Mouse (Mus musculus): Measurements from ENCODE around the gene Pkp3. TPM values are rescaled to one million over a fixed set of nuclear protein-coding genes. Genes with fewer than 3 reads are reported as not detected.

Gene Pkp3
- polyA plus RNA-seq, 1 experiment = not detected

GRCm38 (mm10) chr7:141092051-141092735 is 14.2 kb downstream of the Pkp3 start:
- H3K4me1 ChIP-seq (ENCODE audit: control insufficient read depth, insufficient read depth, low read length) = peaks cover 3% of the 10 kb centered on the region; the same call in 1 of the 2 replicates
- H3K4me3 ChIP-seq (ENCODE audit: insufficient read depth, low read length) = no peak overlapping the region
- H3K27ac ChIP-seq (ENCODE audit: insufficient read depth, low read depth, low read length) = no peak overlapping the region
- TF ChIP-seq POLR2A (IDR thresholded peaks at IDR 0.05; ENCODE audit: borderline replicate concordance, low read depth, low read length) (no peak), CTCF (IDR thresholded peaks at IDR 0.05; ENCODE audit: low read depth, low read length) (no peak)

DNA sequence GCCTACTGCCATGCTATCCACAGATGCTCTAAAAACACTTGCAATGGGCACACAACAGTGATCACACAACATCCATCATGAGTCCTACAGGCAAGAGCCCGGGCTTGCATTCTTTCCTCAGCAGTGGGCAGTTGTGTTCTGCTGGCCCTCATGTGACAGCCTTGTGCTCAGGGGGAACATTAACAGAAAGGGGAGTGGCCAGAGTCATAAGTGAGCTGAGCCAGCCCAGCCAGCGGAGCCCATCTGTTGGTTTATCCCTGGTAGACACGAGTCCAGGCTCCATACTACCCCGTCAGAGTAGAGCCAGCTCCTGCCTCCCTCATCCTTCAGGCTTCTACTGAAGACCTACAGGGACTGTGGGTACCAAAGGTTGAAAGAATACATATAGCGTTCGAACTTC is 15.9 kb downstream of the Pkp3 start:
- no peak overlapping the region for H3K4me3 ChIP-seq (ENCODE audit: insufficient read depth, low read length)
- no peak overlapping the region for H3K27ac ChIP-seq (ENCODE audit: insufficient read depth, low read depth, low read length)
- no peak for TF ChIP-seq CTCF (IDR thresholded peaks at IDR 0.05; ENCODE audit: low read depth, low read length)
- TF ChIP-seq POLR2A (IDR thresholded peaks at IDR 0.05; ENCODE audit: borderline replicate concordance, low read depth, low read length) = no peak
- peaks cover 3% of the 10 kb centered on the region; the same call in 1 of the 2 replicates for H3K4me1 ChIP-seq (ENCODE audit: control insufficient read depth, insufficient read depth, low read length)

- H3K27ac ChIP-seq (ENCODE audit: insufficient read depth, low read depth, low read length) = no peak overlapping the region
- TF ChIP-seq POLR2A (IDR thresholded peaks at IDR 0.05; ENCODE audit: borderline replicate concordance, low read depth, low read length) (no peak), CTCF (IDR thresholded peaks at IDR 0.05; ENCODE audit: low read depth, low read length) (no peak)
- H3K4me1 ChIP-seq (ENCODE audit: control insufficient read depth, insufficient read depth, low read length) = peaks cover 3% of the 10 kb centered on the region; the same call in 1 of the 2 replicates
- no peak overlapping the region for H3K4me3 ChIP-seq (ENCODE audit: insufficient read depth, low read length)
These were observed 16.6 kb downstream of the Pkp3 start for GRCm38 (mm10) chr7:141094487-141095205.

DNA sequence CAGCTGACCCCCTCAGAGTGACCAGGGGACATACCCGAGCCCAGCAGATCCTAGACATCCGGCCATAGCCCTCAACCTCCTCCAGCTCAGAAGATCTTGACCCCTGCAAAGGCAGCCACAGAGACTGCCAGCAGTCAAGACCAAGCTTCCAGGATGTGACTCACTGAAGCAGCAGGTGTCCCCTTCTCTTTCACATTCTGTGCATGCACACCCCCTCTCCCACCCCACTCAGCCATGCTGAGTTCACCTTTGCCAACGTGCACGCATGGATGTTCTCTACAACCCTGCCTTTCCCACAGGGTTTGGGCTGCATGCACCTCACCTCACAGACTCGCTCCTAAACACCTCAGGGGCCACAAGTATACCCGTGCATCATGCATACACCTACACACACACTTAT is 18.0 kb downstream of the Pkp3 start:
- H3K4me1 ChIP-seq (ENCODE audit: control insufficient read depth, insufficient read depth, low read length) = peaks cover 2% of the 10 kb centered on the region; the same call in 1 of the 2 replicates
- H3K4me3 ChIP-seq (ENCODE audit: insufficient read depth, low read length) = no peak overlapping the region
- no peak for TF ChIP-seq POLR2A (IDR thresholded peaks at IDR 0.05; ENCODE audit: borderline replicate concordance, low read depth, low read length)
- TF ChIP-seq CTCF (IDR thresholded peaks at IDR 0.05; ENCODE audit: low read depth, low read length) = no peak
- no peak overlapping the region for H3K27ac ChIP-seq (ENCODE audit: insufficient read depth, low read depth, low read length)

DNA sequence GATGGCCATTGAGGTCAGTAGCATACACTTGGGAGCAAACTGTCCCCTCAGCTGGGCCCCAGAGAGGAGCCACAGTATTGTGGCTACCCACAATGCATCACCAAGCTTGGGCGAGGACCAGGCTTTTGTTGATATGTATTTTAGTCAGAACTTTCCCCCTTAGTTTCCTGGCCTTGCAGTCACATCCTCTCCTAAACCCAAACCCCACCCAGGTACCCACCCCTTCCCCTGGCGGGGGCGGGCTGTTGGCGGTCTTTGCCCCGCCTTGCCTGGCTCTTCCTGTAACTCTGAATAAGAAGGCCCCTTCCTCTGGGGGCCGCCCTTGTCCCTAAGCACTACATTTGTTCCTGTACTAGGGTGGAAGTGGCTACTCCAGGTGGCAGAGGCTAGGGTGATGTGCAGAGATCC is 18.6 kb downstream of the Pkp3 start:
- Histone ChIP-seq H3K4me1 (ENCODE audit: control insufficient read depth, insufficient read depth, low read length) (peaks cover 2% of the 10 kb centered on the region; the same call in 1 of the 2 replicates), H3K27ac (ENCODE audit: insufficient read depth, low read depth, low read length) (no peak overlapping the region), H3K4me3 (ENCODE audit: insufficient read depth, low read length) (no peak overlapping the region)
- TF ChIP-seq POLR2A (IDR thresholded peaks at IDR 0.05; ENCODE audit: borderline replicate concordance, low read depth, low read length) = no peak
- no peak for TF ChIP-seq CTCF (IDR thresholded peaks at IDR 0.05; ENCODE audit: low read depth, low read length)

- Histone ChIP-seq H3K27ac (ENCODE audit: insufficient read depth, low read depth, low read length) (no peak overlapping the region), H3K4me3 (ENCODE audit: insufficient read depth, low read length) (no peak overlapping the region), H3K4me1 (ENCODE audit: control insufficient read depth, insufficient read depth, low read length) (peaks cover 2% of the 10 kb centered on the region; the same call in 1 of the 2 replicates)
- no peak for TF ChIP-seq POLR2A (IDR thresholded peaks at IDR 0.05; ENCODE audit: borderline replicate concordance, low read depth, low read length)
- TF ChIP-seq CTCF (IDR thresholded peaks at IDR 0.05; ENCODE audit: low read depth, low read length) = no peak
These were observed 19.2 kb downstream of the Pkp3 start for GRCm38 (mm10) chr7:141097177-141097576.

- H3K4me3 ChIP-seq (ENCODE audit: insufficient read depth, low read length) = peak within 1 kb of the TSS; percentile 35
- no peak within 1 kb of the TSS for H3K27ac ChIP-seq (ENCODE audit: insufficient read depth, low read depth, low read length)
- H3K4me1 ChIP-seq (ENCODE audit: control insufficient read depth, insufficient read depth, low read length) = peaks cover 2% of the 10 kb centered on the region; the same call in 1 of the 2 replicates
- TF ChIP-seq POLR2A (IDR thresholded peaks at IDR 0.05; ENCODE audit: borderline replicate concordance, low read depth, low read length) (no peak), CTCF (IDR thresholded peaks at IDR 0.05; ENCODE audit: low read depth, low read length) (no peak)
These were observed 22.1 kb downstream of the Pkp3 start, which contains the start of gene Sigirr for GRCm38 (mm10) chr7:141099911-141100691. Gene Sigirr, minus strand, starts transcription at chr7:141100572.

- Histone ChIP-seq H3K4me1 (ENCODE audit: control insufficient read depth, insufficient read depth, low read length) (peaks cover 2% of the 10 kb centered on the region; the same call in 1 of the 2 replicates), H3K4me3 (ENCODE audit: insufficient read depth, low read length) (no peak overlapping the region), H3K27ac (ENCODE audit: insufficient read depth, low read depth, low read length) (no peak overlapping the region)
- TF ChIP-seq POLR2A (IDR thresholded peaks at IDR 0.05; ENCODE audit: borderline replicate concordance, low read depth, low read length) (no peak), CTCF (IDR thresholded peaks at IDR 0.05; ENCODE audit: low read depth, low read length) (no peak)
These were observed 25.1 kb downstream of the Pkp3 start for GRCm38 (mm10) chr7:141103161-141103560.

DNA sequence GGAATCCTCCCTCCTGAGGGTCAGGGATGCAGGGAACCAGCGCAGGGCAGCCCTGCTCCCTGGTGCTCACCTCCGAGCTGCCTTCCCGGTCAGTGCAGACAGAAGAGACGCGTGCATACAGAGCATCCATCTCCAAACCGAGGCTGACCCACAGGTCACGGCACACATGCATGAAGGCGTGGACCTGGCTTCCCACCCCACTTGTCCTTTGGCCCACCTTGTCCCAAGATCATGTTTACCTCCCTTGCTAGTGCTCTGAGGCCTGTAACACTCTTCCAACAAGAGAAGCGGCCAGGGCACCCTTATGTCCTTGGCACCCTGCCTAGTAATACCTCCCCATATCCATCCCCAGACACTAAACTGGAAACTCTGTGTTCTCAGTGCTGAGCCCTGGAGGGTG is 37.9 kb downstream of the Pkp3 start:
- Histone ChIP-seq H3K4me1 (ENCODE audit: control insufficient read depth, insufficient read depth, low read length) (no peaks in the 10 kb centered on the region), H3K27ac (ENCODE audit: insufficient read depth, low read depth, low read length) (no peak overlapping the region), H3K4me3 (ENCODE audit: insufficient read depth, low read length) (no peak overlapping the region)
- TF ChIP-seq POLR2A (IDR thresholded peaks at IDR 0.05; ENCODE audit: borderline replicate concordance, low read depth, low read length) (no peak), CTCF (IDR thresholded peaks at IDR 0.05; ENCODE audit: low read depth, low read length) (no peak)
